Mouse (Mus musculus): ENCODE measurements around the gene Chst7. TPM values are rescaled to one million over a fixed set of nuclear protein-coding genes. Genes with fewer than 3 reads are reported as not detected.

Gene Chst7
- polyA plus RNA-seq, 1 experiment from 2014 or later = 3.0 TPM

DNA sequence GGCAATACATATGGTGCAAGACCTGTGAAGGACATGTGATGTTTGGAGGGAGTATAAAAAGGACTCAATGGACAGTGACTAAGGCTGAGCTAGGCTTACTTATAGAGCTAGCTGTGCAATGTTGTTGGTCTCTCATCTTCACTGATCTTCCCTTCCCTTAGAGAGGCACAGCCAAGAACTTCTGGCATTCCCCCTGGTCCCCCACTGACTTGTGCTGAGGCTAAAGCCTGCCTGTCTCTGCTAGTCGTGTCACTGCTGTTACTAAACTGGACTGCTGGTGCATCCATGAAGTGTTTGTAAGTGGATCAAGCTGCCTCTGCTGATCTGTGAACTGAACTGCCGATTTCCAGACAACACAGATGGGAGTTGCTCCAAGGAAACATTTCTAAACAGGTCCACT lies 66.1 kb downstream of the Chst7 start:
- no peak for ATAC-seq

DNA sequence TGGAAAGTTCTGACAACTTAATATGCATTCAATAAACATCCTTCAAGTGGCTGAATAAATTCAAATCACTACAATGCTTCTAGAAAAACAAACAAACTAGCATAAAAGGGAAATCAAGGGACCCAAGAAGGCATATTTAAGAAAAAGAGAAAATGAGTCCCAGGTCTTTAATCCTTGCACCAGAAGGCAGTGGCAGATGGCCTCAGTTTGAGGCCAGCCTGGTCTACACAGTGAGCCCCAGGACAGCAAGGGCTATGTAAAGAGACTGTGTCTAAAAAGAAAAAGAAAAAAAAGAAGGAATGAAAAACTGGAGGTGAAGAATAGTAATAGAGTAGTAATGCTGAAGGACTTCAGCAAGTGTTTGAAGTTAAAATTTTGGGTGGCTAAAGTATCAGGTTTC lies 69.6 kb downstream of the Chst7 start:
- Histone ChIP-seq H3K9ac (ENCODE audit: low read depth, low read length) (no peak overlapping the region), H3K9me3 (ENCODE audit: control insufficient read depth, low read length) (no peaks in the 10 kb centered on the region), H3K4me1 (ENCODE audit: control insufficient read depth, insufficient read depth, low read length) (no peaks in the 10 kb centered on the region), H3K27me3 (replicated peaks; ENCODE audit: control insufficient read depth, insufficient read depth, low read length) (no peaks in the 10 kb centered on the region), H3K4me3 (ENCODE audit: low read length) (no peak overlapping the region), H3K4me2 (ENCODE audit: low read depth, low read length) (no peak overlapping the region), H3K27ac (ENCODE audit: low read length) (no peak overlapping the region), H3K36me3 (ENCODE audit: control insufficient read depth, insufficient read depth, low read length) (no peaks in the 10 kb centered on the region)
- no peak for ATAC-seq

More for the DNA sequence above, 66.1 kb downstream of the Chst7 start:
- Histone ChIP-seq H3K4me1 (ENCODE audit: control insufficient read depth, insufficient read depth, low read length) (no peaks in the 10 kb centered on the region), H3K4me3 (ENCODE audit: low read length) (no peak overlapping the region), H3K9me3 (ENCODE audit: control insufficient read depth, low read length) (no peaks in the 10 kb centered on the region), H3K9ac (ENCODE audit: low read depth, low read length) (no peak overlapping the region), H3K27me3 (replicated peaks; ENCODE audit: control insufficient read depth, insufficient read depth, low read length) (no peaks in the 10 kb centered on the region), H3K4me2 (ENCODE audit: low read depth, low read length) (no peak overlapping the region), H3K36me3 (ENCODE audit: control insufficient read depth, insufficient read depth, low read length) (no peaks in the 10 kb centered on the region), H3K27ac (ENCODE audit: low read length) (no peak overlapping the region)
- WGBS = 55% methylated on average over 2 of the region's 2 CpGs

GRCm38 (mm10) chrX:20129466-20129865 lies 70.1 kb downstream of the Chst7 start:
- 76% methylated on average over 1 of the region's 1 CpGs for WGBS
- H3K9me3 ChIP-seq (ENCODE audit: control insufficient read depth, low read length) = no peaks in the 10 kb centered on the region
- ATAC-seq = no peak

More at GRCm38 (mm10) chrX:20129466-20129865, 70.1 kb downstream of the Chst7 start:
- H3K9ac ChIP-seq (ENCODE audit: low read depth, low read length) = no peak overlapping the region
- H3K4me2 ChIP-seq (ENCODE audit: low read depth, low read length) = no peak overlapping the region
- no peaks in the 10 kb centered on the region for H3K27me3 ChIP-seq (replicated peaks; ENCODE audit: control insufficient read depth, insufficient read depth, low read length)
- H3K4me3 ChIP-seq (ENCODE audit: low read length) = no peak overlapping the region
- H3K36me3 ChIP-seq (ENCODE audit: control insufficient read depth, insufficient read depth, low read length) = no peaks in the 10 kb centered on the region
- no peak overlapping the region for H3K27ac ChIP-seq (ENCODE audit: low read length)
- H3K4me1 ChIP-seq (ENCODE audit: control insufficient read depth, insufficient read depth, low read length) = no peaks in the 10 kb centered on the region

Other genes with a start within 250 kb of the Chst7 start
- gene Slc9a7, start 232.2 kb downstream of the Chst7 start, polyA plus RNA-seq (2015; fragmentation: Nextera tagmentation; extraction: Ambion mirVana) = 0.46 and 0.50 TPM in 2 replicates

Data from intestine, embryonic 16.5 days (tissue).